Mouse (Mus musculus) gastrocnemius, adult 2 months (tissue): ENCODE measurements around the gene Pik3cb. TPM values are rescaled to one million over a fixed set of nuclear protein-coding genes. Genes with fewer than 3 reads are reported as not detected.

ENCODE experiments used
- DNase-seq: peaks from one replicate; pipeline ENCODE4 v3.0.0; 2022
- H3K27ac ChIP-seq: fragments of 200-600 bp; 2 replicates; pipeline ENCODE4 v1.8.1; 2022; ENCODE audit warnings: mild to moderate bottlenecking
- H3K4me3 ChIP-seq: fragments of 200-600 bp; 2 replicates; pipeline ENCODE4 v1.8.1; 2022; ENCODE audit warnings: mild to moderate bottlenecking, moderate library complexity
- CTCF ChIP-seq: fragments of 200-600 bp; IDR thresholded peaks from 2 replicates; pipeline ENCODE4 v1.8.1; 2022; ENCODE audit warnings: antibody characterized with exemption, mild to moderate bottlenecking, moderate library complexity
- intact Hi-C: fragments of 180-260 bp; cut with DNase I; formaldehyde crosslinking; loops from one replicate; pipeline ENCODE4 v1.15.1; 2025
- total RNA-seq, 2 experiments: library from RNA; stranded (reverse); gene quantifications; 2 replicates each; pipeline ENCODE4 v1.2.3; 2021

Gene Pik3cb
- total RNA-seq, 2 experiments from 2014 or later, result 4.5 to 6.1 TPM

GRCm38 (mm10) chr9:99141171-99141570 lies 750 bp upstream of the Pik3cb start:
- TF ChIP-seq CTCF, result no peak
- DNase-seq, result no peak
- intact Hi-C loops, result loop anchor here (2.0 to 5.0 kb wide), 2 partner anchors 79 to 102 kb away; partner anchors contain the start of gene Cep70
- no peak overlapping the region for H3K27ac ChIP-seq
- H3K4me3 ChIP-seq, result peak overlapping the region; percentile 94

DNA sequence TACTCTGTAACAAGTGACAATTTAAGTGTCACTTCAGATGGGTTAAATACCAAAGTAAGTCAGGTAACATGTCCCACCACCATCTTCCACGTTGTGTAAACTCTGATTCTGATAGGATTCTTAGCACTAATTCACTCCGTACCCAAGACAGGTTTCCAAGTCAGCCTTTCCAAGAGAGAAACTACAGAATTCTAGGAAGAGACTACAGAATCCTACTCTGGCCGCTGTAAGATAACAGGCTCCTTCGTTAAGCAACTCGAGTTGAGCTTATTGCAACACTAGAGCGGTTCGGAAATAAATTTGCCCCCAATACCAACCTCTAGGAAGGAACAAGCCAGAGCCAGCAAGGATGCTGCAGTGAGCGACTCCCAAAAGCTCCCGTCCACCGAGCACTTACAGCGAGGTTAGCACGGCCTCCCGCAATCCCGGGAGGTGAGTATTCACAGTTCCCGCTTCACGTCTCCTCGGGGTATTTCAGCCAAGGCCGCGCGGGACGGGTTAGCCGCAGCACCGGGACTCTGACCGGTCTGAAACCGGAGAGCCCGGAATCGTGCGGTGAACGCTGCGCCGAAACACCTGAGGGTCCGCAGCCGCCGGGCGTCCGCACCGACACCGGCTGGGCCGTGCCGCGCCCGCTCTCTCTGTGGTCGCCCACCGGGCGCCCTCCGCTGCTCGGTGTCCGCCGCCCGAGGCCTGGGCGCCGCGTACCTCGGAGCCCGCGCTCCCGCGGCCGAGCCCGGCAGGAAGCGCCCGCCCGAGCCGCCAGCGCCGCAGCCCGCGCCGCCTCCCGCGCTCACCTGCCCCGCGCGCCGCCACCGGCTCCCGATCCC lies 1.0 kb downstream of the Pik3cb start:
- peak overlapping the region; percentile 87 for H3K27ac ChIP-seq
- intact Hi-C loops, result loop anchor here (2.0 to 5.0 kb wide), 2 partner anchors 77 to 103 kb away; partner anchors contain the start of gene Cep70
- peak overlapping the region; percentile 94 for H3K4me3 ChIP-seq
- no peak for DNase-seq
- no peak for TF ChIP-seq CTCF

- no peak for TF ChIP-seq CTCF
- no peak overlapping the region for H3K27ac ChIP-seq
- intact Hi-C loops, result no loop called here
- DNase-seq, result no peak
- no peak overlapping the region for H3K4me3 ChIP-seq
Measured at GRCm38 (mm10) chr9:99137301-99137700, 3.1 kb downstream of the Pik3cb start.

- Histone ChIP-seq H3K27ac (no peak overlapping the region), H3K4me3 (no peak overlapping the region)
- no peak for DNase-seq
- TF ChIP-seq CTCF, result no peak
- intact Hi-C loops, result no loop called here
Measured at GRCm38 (mm10) chr9:99131951-99132470, 8.4 kb downstream of the Pik3cb start.

- H3K27ac ChIP-seq, result no peak overlapping the region
- H3K4me3 ChIP-seq, result no peak overlapping the region
- no peak for TF ChIP-seq CTCF
- intact Hi-C loops, result no loop called here
- DNase-seq, result no peak
Measured at GRCm38 (mm10) chr9:99131119-99131518, 9.3 kb downstream of the Pik3cb start.

GRCm38 (mm10) chr9:99127578-99127977 lies 12.8 kb downstream of the Pik3cb start:
- no peak overlapping the region for H3K4me3 ChIP-seq
- intact Hi-C loops, result no loop called here
- no peak overlapping the region for H3K27ac ChIP-seq
- DNase-seq, result no peak
- no peak for TF ChIP-seq CTCF

GRCm38 (mm10) chr9:99122749-99123148 lies 17.7 kb downstream of the Pik3cb start:
- Histone ChIP-seq H3K27ac (no peak overlapping the region), H3K4me3 (no peak overlapping the region)
- no peak for DNase-seq
- intact Hi-C loops, result no loop called here
- no peak for TF ChIP-seq CTCF

- no peak overlapping the region for H3K4me3 ChIP-seq
- no peak for TF ChIP-seq CTCF
- no peak for DNase-seq
- intact Hi-C loops, result no loop called here
- no peak overlapping the region for H3K27ac ChIP-seq
Measured at GRCm38 (mm10) chr9:99112409-99112808, 28.0 kb downstream of the Pik3cb start.

DNA sequence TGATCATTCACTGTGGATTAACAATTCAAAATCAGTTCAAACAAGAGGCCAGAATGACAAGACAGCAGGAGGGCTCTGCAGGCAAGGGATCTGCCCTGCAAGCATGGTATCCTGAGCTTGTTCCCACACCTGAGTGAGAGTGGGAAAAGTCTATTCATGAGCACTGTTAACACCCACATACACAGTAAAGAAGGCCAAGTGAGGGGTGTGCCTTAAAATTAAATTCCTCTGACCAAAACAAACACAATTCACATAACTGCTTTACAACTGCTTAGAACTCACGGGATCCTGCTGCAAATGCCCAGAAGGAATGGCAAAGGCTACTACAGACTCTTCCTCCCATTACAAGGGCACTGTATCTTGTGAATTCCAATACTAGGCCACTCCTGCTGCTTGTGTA lies 29.3 kb downstream of the Pik3cb start:
- DNase-seq, result no peak
- Histone ChIP-seq H3K27ac (no peak overlapping the region), H3K4me3 (no peak overlapping the region)
- intact Hi-C loops, result no loop called here
- no peak for TF ChIP-seq CTCF

DNA sequence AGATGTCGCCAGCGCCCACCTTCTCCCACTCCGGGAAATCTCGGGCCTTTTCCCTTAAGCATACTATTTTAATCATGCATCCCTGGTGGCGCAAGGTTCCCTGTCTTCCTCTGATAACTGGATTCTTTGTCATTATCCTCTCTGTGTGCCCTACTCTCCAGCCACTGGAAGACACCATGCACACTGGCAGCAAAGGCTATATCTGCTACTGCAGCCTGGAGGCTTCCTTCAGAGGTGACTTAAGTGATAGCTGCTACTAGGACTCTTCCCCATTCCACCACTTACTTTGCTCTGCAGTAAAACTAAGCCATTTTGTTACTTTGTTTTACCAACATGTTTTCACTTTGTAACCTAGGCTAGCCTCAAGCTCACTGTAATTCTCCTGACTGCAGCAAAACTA lies 30.2 kb downstream of the Pik3cb start:
- Histone ChIP-seq H3K27ac (no peak overlapping the region), H3K4me3 (no peak overlapping the region)
- no peak for DNase-seq
- TF ChIP-seq CTCF, result no peak
- intact Hi-C loops, result no loop called here

GRCm38 (mm10) chr9:99109585-99109984 lies 30.8 kb downstream of the Pik3cb start:
- H3K27ac ChIP-seq, result no peak overlapping the region
- no peak for TF ChIP-seq CTCF
- intact Hi-C loops, result no loop called here

GRCm38 (mm10) chr9:99104449-99104848 lies 36.0 kb downstream of the Pik3cb start:
- intact Hi-C loops, result no loop called here
- H3K4me3 ChIP-seq, result no peak overlapping the region
- TF ChIP-seq CTCF, result peak; percentile 32
- no peak overlapping the region for H3K27ac ChIP-seq
- no peak for DNase-seq

More at GRCm38 (mm10) chr9:99109585-99109984, 30.8 kb downstream of the Pik3cb start:
- no peak for DNase-seq
- no peak overlapping the region for H3K4me3 ChIP-seq

DNA sequence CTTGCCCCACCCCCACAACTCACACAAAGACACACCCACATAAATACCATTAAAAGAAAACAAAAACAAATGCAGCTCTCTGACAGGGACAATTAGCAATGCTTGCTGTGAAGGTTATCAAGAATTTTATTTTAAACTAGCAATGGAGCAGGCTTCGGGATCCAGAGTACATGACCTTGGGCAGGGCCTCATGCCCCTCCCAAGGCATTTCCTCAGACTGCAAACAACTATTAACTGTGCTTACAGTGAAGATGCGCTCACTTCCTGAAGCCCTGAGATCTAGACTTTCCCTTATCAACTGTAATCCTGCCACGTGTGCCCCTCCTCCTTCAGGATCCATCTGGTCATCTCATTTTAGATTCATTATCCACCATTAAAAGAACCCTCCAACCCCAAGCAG lies 36.6 kb downstream of the Pik3cb start:
- intact Hi-C loops, result no loop called here
- Histone ChIP-seq H3K4me3 (no peak overlapping the region), H3K27ac (no peak overlapping the region)
- no peak for TF ChIP-seq CTCF
- DNase-seq, result no peak
